Mouse (Mus musculus): ENCODE data around the gene Olfr1162. TPM values are rescaled to one million over a fixed set of nuclear protein-coding genes. Genes with fewer than 3 reads are reported as not detected.

The Olfr1162 gene
- total and polyA plus RNA-seq, 3 experiments: not detected

GRCm38 (mm10) chr2:88007515-88008318 is 43.2 kb downstream of the Olfr1162 start, which contains the start of gene Olfr1160:
Gene Olfr1160, minus strand, starts transcription at chr2:88008268.
- DNase-seq: no peak
- H3K9ac ChIP-seq (ENCODE audit: low read depth, low read length): no peak within 1 kb of the TSS
- H3K27ac ChIP-seq: no peak within 1 kb of the TSS
- H3K36me3 ChIP-seq (ENCODE audit: control insufficient read depth, insufficient read depth, low read length): no peaks in the 10 kb centered on the region
- TF ChIP-seq CTCF (IDR thresholded peaks at IDR 0.05) (no peak), EP300 (IDR thresholded peaks at IDR 0.05; ENCODE audit: insufficient read depth, low read depth, low read length) (no peak), POLR2A (IDR thresholded peaks at IDR 0.05; ENCODE audit: insufficient read depth, low read depth, low read length) (no peak)
- H3K79me2 ChIP-seq (replicated peaks; ENCODE audit: control insufficient read depth, insufficient read depth, low read length): no peaks in the 10 kb centered on the region
- no peaks in the 10 kb centered on the region for H3K4me1 ChIP-seq (ENCODE audit: control insufficient read depth, insufficient read depth, low read length)
- no peaks in the 10 kb centered on the region for H3K27me3 ChIP-seq (ENCODE audit: control insufficient read depth, insufficient read depth, low read length)
- intact Hi-C loops (cut with DNase I): no loop called here
- H3K4me3 ChIP-seq: no peak within 1 kb of the TSS

Other genes starting within 250 kb of the Olfr1162 start
- not detected for gene Olfr1145, start 241.3 kb downstream of the Olfr1162 start, total RNA-seq (2021)
- gene Olfr1145, start 241.3 kb downstream of the Olfr1162 start, polyA plus RNA-seq (2012; rRNA removed): not detected in 2 replicates
- gene Olfr1148, start 220.6 kb downstream of the Olfr1162 start, total RNA-seq (2021): not detected
- not detected in 2 replicates for gene Olfr1148, start 220.6 kb downstream of the Olfr1162 start, polyA plus RNA-seq (2012; rRNA removed)
- gene Olfr1150-ps1, start 207.1 kb downstream of the Olfr1162 start, total RNA-seq (2021): not detected
- not detected in 2 replicates for gene Olfr1150-ps1, start 207.1 kb downstream of the Olfr1162 start, polyA plus RNA-seq (2012; rRNA removed)
- not detected for gene Olfr1151, start 195.3 kb downstream of the Olfr1162 start, total RNA-seq (2021)
- gene Olfr1151, start 195.3 kb downstream of the Olfr1162 start, polyA plus RNA-seq (2012; rRNA removed): not detected in 2 replicates
- not detected for gene Olfr1152, start 184.6 kb downstream of the Olfr1162 start, total RNA-seq (2021)
- gene Olfr1152, start 184.6 kb downstream of the Olfr1162 start, polyA plus RNA-seq (2012; rRNA removed): not detected in 2 replicates
- not detected for gene Olfr1153, start 156.2 kb downstream of the Olfr1162 start, total RNA-seq (2021)
- gene Olfr1153, start 156.2 kb downstream of the Olfr1162 start, polyA plus RNA-seq (2012; rRNA removed): not detected in 2 replicates
- gene Olfr1154, start 146.0 kb downstream of the Olfr1162 start, total RNA-seq (2021): not detected
- gene Olfr1154, start 146.0 kb downstream of the Olfr1162 start, polyA plus RNA-seq (2012; rRNA removed): not detected in 2 replicates
- gene Olfr1155, start 106.0 kb downstream of the Olfr1162 start, total RNA-seq (2021): not detected
- gene Olfr1155, start 106.0 kb downstream of the Olfr1162 start, polyA plus RNA-seq (2012; rRNA removed): not detected in 2 replicates
- gene Olfr1156, start 98.0 kb downstream of the Olfr1162 start, total RNA-seq (2021): not detected
- not detected in 2 replicates for gene Olfr1156, start 98.0 kb downstream of the Olfr1162 start, polyA plus RNA-seq (2012; rRNA removed)
- not detected for gene Olfr1157, start 82.8 kb downstream of the Olfr1162 start, total RNA-seq (2021)
- gene Olfr1157, start 82.8 kb downstream of the Olfr1162 start, polyA plus RNA-seq (2012; rRNA removed): not detected in 2 replicates
- gene Olfr74, start 76.5 kb downstream of the Olfr1162 start, total RNA-seq (2021): not detected
- not detected in 2 replicates for gene Olfr74, start 76.5 kb downstream of the Olfr1162 start, polyA plus RNA-seq (2012; rRNA removed)
- gene Olfr1158, start 61.0 kb downstream of the Olfr1162 start, total RNA-seq (2021): not detected
- not detected in 2 replicates for gene Olfr1158, start 61.0 kb downstream of the Olfr1162 start, polyA plus RNA-seq (2012; rRNA removed)
- not detected for gene Olfr1160, start 42.9 kb downstream of the Olfr1162 start, total RNA-seq (2021)
- not detected in 2 replicates for gene Olfr1160, start 42.9 kb downstream of the Olfr1162 start, polyA plus RNA-seq (2012; rRNA removed)
- not detected for gene Olfr1161, start 28.4 kb downstream of the Olfr1162 start, total RNA-seq (2021)
- gene Olfr1161, start 28.4 kb downstream of the Olfr1162 start, polyA plus RNA-seq (2012; rRNA removed): not detected in 2 replicates
- not detected for gene Olfr73, start 13.4 kb downstream of the Olfr1162 start, total RNA-seq (2021)
- gene Olfr73, start 13.4 kb downstream of the Olfr1162 start, polyA plus RNA-seq (2012; rRNA removed): not detected in 2 replicates
- not detected for gene Olfr1163, start 20.7 kb upstream of the Olfr1162 start, total RNA-seq (2021)
- gene Olfr1163, start 20.7 kb upstream of the Olfr1162 start, polyA plus RNA-seq (2012; rRNA removed): not detected in 2 replicates
- gene Olfr1164, start 42.8 kb upstream of the Olfr1162 start, total RNA-seq (2021): not detected
- gene Olfr1164, start 42.8 kb upstream of the Olfr1162 start, polyA plus RNA-seq (2012; rRNA removed): not detected in 2 replicates
- not detected for gene Olfr1166, start 77.1 kb upstream of the Olfr1162 start, total RNA-seq (2021)
- gene Olfr1166, start 77.1 kb upstream of the Olfr1162 start, polyA plus RNA-seq (2012; rRNA removed): not detected in 2 replicates
- gene Olfr1167, start 104.1 kb upstream of the Olfr1162 start, total RNA-seq (2021): not detected
- gene Olfr1167, start 104.1 kb upstream of the Olfr1162 start, polyA plus RNA-seq (2012; rRNA removed): not detected in 2 replicates
- not detected for gene Olfr1168, start 130.8 kb upstream of the Olfr1162 start, total RNA-seq (2021)
- not detected in 2 replicates for gene Olfr1168, start 130.8 kb upstream of the Olfr1162 start, polyA plus RNA-seq (2012; rRNA removed)
- not detected for gene Olfr1170, start 177.2 kb upstream of the Olfr1162 start, total RNA-seq (2021)
- gene Olfr1170, start 177.2 kb upstream of the Olfr1162 start, polyA plus RNA-seq (2012; rRNA removed): not detected in 2 replicates
- gene Olfr1173, start 228.7 kb upstream of the Olfr1162 start, total RNA-seq (2021): not detected
- not detected in 2 replicates for gene Olfr1173, start 228.7 kb upstream of the Olfr1162 start, polyA plus RNA-seq (2012; rRNA removed)